Mouse (Mus musculus) cerebellum, adult 11-12 months (tissue): ENCODE results near the gene Trem2.
"Not testable (repeated sequence)": the region's sequence is repeated elsewhere in the genome, so short reads cannot be mapped to it uniquely, and the experiment has no call there.

ENCODE experiments used
- DNase-seq: peaks from one replicate; pipeline ENCODE4 v3.0.0; 2022

Trem2 gene

DNA sequence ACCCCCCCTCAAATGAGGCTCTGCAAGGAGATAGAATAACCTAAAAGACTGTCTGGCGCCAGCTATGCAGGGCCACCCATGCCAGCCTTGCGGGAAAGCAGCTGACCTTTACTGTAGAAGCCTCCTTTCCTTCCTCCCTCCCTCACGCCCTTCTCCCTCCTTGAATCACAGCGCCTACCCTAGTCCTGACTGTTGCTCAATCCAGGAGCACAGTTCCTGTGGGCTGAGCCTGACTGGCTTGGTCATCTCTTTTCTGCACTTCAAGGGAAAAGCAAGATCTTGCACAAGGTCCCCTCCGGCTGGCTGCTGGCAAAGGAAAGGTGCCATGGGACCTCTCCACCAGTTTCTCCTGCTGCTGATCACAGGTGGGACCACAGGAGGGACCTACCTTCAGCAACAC is at the start of gene Trem2:
Trem2 (plus strand) TSS at position 171 of the 400 bp plus-strand sequence.
- DNase-seq: no peak

DNA sequence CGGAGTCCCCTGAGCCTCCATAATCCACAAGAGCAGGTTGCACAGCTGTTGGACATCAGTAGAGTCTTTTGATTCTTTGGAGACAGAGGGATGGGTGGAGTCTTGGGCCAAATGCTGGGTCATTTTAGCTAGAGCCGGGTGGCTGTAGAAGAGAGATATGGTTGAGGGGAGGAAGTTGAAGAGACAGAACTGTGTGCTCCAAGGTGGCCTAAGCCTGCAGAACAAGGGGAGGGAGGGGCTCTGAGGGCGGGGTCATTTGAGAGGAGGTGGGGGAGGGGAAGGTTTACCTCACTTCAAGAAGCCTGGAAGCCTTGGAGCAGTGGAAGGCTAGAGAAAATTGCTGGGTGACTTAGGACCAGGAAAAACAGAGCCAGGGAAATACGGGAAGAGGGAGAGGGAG is 47.0 kb upstream of the Trem2 start, which contains the start of gene Treml2:
Treml2 (plus strand) TSS at position 296 of the 400 bp plus-strand sequence.
- DNase-seq: no peak

DNA sequence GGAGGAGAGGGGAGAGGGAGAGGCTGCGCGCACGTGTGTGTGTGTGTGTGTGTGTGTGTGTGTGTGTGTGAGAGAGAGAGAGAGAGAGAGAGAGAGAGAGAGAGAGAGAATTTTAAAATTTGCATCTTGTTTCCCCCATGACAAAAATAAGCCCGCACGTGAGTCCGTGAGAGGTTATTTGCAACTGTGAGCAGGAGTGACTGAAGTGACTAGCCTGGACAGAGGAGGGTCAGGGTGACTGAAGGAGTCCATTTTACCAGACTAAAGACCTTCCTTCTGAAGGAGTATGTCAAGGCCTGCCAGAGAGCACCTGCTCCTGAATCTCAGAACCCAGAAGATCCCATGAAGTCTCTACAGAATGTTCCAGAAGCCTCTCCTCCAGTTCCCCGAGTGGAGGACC is 46.4 kb upstream of the Trem2 start:
- DNase-seq: no peak

DNA sequence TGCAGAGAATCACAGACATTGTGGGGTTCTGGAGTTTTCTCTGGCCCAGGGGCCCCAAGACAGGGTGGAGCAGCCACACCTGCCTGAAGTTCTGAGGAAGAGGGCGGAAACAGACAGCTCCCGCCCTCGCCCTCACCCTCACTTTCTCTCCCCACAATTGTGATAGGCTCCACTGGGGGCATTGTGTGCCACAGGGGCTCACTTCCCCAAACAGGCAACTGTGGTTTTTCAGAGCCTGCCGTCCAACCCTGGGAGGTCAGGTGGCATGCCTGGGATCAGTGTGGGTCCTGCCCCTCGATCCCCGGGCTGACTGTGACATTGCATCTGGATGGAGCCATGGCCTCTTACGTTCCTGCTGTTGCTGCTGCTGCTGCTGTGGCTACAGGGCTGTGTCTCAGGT is 46.0 kb upstream of the Trem2 start:
- DNase-seq: no peak

DNA sequence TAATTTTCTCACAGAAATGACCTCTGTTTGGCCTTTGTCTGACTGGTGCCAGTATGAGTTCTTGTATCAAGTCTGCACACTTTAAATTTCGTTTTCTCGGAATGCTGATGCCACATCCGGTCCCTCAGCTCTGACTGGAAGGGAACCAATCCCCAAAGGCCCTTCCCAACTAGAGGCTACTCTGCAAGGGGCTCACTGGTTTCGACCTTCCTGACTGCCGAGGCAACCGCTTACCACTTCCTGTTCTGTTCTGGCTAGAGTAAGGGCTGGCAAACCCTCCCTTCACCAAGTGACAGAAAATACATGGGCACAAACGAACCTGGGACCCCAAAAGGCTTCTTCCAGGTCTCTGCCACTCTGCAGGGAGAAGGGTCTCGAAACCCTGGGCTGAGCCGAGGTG is 45.3 kb upstream of the Trem2 start:
- DNase-seq: no peak

DNA sequence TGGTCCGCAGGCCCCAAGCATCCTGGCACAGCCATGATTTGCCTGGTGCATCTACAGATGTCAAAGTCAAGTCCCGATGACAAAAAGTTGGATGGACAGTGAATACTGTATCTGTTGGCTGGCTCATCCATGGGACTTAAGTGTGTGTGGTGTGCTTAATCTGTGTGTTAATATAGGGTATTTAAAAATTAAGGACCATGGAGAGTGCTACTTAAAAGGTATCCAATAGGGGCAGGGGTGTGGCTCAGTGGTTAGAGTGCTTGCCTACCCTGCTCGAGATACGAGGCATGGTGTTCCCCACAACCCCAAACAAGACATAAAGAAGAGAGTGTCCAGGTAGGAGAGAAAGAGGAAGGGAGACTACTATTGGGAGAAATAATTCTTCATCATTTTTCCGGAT is 44.4 kb upstream of the Trem2 start:
- DNase-seq: no peak

DNA sequence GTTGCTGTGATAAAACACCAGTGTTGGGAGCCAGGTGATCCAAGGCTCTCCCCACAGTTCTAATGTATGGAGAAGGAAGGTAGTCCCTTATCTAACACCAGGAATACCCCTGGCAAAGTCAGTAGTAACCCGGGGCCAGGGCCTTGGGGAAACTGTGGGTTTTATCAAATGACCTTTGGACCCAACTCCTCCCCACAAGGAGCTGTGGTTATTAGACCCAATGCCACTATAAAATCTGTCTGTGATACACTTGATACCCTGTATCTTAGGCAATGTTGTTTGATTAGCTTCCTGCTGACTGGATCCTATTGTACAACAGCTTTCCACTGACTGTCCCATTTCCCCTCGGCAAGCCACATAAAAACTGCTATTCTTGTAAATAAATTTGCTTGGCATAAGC is 34.1 kb upstream of the Trem2 start:
- no peak for DNase-seq

DNA sequence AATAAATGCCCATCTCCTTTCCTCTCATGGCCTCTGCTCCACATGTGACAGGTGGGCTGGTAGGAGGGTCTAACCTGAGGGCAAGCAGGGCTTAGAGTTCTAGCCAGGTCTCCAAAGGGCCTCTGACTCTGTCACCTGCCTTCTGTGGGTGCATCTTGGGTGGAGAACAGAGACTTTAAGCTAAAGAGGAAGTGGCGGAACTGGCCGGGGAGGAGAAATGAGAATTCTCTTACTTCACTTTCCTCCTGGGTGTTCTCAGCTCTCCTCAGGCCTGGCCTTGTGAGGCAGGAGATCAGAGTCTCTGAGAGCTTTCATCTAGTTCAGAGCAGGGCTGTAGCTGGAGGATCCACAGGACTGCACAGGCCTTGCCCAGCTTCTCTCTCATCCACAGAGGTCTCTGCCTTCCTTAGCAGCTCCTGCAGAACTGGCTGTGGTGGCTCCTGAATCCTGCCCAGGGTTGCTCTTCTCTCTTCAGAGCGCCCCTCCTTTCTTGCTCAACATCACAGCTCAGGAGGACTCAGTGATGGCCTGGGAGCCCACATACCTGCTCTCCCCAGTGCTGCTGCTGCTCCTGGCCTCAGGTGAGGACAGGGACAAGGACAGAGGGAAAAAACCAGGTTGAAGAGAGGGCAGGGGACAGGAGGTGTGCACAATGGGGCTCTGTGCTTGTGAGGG is 30.2 kb upstream of the Trem2 start, which contains the start of gene B430306N03Rik:
B430306N03Rik (plus strand) TSS at position 237 of the 675 bp plus-strand sequence.
- not testable (repeated sequence) for DNase-seq

DNA sequence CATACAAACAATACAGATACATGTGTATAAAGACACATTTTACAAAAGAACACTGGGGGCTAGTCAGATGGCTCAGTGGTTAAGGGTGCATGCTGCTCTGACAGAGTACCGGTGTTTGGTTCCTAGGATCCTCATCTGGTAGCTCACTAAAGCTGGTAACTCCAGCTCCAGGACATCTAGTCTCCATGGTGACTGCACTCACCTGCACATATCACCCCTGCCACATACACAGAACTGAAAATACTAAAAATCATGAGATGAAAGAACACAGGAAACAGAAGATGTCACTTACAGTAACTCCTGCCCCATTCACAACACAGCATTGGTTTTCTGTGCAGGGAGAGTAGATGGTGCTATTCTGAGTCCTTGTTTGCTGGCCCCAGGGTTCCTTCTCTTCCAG is 27.5 kb upstream of the Trem2 start:
- DNase-seq: no peak

DNA sequence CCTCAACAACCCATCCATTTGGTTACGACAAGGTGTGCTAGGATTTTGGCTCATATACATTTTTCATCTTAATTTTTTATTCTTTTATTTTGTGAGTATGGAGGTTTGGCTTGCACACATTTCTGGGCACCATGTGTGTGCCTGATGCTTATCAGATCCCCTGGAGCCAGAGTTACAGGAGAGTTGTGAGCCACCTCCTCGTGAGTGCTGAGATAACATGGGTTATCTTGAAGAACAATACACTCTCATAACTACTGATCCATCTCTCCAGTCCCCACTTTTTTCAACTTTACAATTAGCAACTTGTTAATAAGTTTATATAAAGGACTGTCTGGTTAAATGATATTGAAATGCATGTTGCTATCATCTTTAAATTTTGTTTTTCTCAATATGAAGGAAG is 24.9 kb upstream of the Trem2 start:
- DNase-seq: no peak

DNA sequence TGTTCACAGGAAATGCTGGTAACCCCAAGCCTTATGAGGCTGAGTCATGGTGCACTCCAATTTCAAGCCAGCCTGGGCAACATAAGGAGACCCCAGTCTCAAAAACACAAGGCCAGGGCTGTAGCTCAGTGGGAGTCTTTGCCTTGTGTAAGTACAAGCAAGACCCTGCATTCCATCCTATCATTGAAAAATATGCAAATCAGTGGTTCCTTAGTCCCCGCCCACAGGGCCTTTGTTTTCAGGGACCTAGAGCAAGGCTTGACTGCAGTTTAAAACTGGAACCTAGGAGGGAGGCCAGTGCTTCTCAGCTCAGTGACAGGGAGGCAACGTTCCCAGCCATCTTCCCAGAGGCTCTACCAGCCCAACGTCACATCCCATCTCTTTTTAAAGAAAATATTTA is 23.0 kb upstream of the Trem2 start:
- DNase-seq: no peak

DNA sequence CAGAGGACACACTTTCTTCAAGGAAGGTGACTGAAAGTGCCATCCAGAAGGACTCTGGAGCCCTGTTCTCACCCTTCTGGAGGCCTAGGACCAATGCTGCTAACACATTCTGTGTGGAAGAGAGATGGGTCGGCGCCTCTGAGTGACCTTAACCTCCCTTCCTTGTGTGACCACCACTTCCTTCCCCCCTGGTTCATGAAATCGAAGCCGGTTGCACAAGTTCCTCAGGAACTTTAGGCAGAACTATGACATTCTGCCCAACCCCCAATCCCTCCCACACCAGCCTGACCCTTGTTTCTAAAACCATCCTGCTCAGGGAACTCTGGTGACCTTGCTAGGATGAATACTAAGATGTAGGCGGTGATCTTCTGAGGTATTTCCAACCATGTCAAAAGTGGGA is 21.9 kb upstream of the Trem2 start:
- no peak for DNase-seq

DNA sequence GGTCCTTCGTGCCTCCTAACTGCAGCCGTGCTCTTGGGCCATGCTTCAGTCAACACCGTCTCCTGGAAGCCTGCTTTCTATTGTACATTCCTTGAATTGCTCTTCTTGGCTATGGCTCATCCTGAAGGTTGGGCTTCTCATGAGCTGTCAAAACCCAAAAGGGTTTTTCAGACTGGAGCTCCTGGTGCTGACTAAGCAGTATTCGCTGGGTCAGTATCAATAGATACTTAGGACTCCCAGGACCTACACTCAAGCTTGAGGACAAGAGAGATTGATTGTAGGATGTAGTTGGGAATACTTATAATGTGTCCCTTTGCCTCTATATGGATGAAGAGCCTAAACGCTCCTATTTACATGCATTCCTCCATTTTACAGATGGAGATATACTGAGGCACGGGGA is 21.1 kb upstream of the Trem2 start:
- no peak for DNase-seq

DNA sequence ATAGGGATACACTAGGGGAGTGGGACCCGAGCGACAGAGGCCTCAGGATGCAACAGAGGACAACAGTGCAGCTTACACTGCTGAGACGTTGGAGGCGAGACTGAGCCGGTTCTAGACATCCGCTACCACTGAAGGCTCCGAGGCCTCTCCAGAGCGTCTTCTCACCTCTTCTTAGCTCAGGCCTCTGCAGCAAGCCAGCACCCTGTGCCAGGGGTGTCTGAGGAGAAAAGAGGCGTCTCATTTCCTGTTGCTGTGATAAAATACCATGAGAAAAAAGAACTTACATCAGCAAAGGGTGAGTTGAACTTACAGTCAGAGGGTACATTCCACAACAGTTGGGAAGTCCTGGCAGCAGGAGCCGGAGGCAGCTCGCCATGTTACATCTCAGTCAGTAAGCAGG is 20.6 kb upstream of the Trem2 start:
- DNase-seq: no peak

DNA sequence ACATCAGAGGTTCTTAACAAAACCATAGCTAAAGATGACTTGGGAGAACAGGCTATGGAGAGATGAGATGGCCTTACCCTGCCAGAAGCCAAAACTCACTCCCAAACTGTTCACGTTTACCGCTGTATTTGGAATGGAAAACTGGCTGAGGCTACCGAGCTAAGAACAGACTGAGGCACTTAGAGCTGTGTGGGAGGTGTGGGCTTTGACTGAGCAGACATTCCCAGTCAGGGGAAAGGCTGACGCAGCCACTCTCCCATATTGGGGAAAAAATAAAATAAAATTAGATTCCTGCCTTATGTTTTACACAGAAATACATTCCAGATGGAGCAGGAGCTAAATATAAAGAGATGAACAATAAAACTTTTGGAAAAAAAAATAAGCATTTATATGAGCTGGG is 19.5 kb upstream of the Trem2 start:
- no peak for DNase-seq

DNA sequence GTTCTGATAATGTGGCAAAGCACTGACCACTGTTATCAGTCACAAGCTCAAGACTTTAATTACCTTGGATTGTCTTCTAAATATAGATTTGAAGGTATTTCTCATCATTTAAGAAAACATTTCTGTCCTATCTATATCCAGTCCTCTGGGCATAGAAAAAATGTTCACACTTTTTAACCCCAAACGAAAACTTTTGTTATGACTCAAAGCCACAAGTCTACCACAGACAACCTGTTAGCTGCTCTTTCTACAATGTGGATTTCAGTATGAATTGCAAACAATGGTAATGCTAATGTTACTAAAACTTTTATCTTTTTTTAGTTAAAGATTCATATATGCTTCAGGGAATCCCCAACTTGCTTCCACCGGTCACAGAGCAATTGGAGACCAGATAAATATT is 13.7 kb upstream of the Trem2 start:
- DNase-seq: no peak

DNA sequence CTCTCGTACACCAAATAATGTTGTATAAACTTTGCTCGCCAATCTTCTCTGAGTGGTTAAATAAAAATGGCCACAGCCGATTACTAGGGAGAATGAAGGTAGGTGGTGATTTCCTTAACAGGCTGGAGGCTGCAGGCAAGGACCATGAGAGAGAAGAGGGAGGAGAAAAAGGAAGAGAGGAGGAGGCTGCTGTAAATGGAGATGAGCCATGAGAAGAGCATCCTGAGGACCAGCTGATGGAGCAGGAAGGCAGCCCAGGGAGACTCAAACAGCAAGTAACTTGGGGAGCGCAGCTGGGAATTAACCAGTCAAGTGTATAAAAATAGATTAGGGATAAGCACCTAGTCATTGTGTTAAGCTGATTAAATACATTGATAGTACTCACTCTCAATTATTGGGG is 12.0 kb upstream of the Trem2 start:
- DNase-seq: no peak

DNA sequence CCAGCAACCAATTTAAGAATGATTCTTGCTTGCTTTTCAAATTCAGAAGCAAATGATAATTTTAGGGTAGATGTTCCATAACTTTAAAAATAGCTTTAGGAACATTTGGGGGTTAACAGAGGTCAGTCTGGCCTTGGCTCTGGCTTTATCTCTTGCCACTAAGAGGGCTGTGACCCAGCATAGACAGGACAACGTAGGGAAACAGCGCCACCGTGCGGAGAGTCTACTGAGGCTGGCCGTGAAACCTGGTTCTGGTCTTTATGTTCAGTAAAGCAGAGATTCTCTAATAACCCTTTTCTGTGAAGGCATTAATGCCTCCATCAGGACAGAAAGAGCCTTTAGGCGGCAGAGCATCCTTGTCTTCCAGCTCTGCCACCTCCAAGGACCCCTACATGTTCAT is 9.3 kb upstream of the Trem2 start:
- peak; percentile 7 for DNase-seq

DNA sequence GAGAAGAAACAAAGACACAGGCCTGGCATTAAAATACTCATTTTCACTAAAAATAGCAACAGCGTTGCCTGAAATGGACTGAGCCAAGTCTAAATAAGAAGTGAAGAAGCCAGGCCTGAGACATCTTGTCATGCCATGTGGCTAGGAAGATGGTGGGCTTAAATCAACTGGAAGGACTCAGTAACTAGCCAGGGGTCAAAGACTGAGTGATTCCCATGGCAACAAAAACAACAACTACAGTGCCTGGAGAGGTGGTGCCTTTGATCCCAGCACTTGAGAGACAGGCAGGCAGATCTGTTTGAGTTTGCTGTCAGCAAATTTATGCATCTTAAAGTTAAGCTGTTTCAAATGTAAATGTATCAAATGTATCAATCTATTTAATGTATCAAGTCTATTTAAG is 5.9 kb upstream of the Trem2 start:
- no peak for DNase-seq

DNA sequence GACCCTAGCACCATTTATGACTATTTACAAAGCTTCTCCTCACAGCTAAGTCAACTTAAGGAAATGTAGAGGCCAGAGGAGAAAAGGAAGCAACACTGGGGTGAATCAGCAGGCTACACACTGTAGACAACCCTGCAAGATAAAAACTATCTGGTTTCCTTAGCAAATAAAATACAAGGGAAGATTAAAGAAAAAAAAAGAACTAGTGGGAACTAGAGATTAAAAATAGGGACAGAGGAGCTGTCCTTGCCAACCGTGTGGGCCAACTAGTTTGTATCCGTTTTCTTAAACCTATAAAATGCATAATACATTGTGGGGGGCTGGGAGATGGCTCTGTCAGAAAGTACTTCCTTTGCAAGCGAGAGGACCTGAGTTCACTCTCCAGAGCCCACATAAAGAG is 4.3 kb upstream of the Trem2 start:
- DNase-seq: no peak

DNA sequence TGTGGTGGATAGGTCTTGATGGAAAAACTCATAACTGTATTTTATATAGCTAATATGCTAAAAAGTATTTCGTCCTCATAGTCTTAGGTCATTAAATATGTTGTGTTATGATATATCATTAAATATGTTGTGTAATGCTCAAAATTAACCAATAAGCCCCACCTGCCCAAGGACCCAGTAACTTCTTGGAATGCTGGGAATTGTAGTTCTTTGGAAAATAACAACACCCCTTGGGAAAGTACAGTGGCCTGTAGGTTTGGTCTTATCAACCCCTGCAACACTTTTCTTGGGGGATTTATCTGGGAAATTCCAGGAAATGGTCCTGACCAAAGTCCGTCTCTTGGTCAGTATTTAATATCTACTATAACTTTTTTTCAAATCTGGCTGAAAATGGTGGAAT is 3.1 kb upstream of the Trem2 start:
- DNase-seq: no peak

DNA sequence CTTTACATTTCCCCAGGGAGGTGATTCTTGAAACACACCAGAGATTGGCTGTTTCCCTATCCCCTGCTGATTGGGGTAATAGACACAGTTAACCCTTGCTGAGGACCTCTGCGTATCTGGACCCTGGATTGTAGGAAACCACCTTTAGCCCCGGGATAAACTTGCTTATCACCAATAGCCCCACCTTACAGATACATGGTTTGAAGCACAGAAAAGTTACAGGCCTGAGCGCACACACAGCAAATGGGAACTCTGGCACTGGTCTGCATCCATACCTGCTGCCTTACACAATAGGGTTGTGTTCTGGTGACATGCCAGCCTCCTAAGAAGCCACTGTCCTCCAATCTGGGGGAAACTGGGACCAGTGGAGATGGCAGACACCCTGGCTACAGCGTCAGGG is 377 bp upstream of the Trem2 start:
- no peak for DNase-seq

DNA sequence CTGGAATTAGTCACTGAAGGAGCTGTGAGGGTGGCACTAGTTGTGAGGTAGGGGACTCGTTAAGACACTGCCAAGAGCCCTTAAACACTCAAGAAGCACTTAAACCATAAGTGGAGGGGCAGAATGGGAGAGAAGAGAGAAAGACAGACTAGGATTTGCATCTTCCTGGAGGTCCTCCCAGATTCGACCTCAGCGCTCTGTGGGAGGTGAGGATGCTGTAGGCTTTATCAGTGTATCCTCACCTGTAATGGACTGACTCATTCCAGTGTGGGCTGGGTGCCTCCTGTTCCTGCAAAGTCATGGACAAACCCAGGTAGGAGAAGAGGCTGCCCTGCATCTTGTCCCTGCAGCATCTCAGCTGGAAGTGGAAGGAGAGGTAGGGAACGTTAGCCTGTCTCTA is 633 bp downstream of the Trem2 start:
- no peak for DNase-seq

DNA sequence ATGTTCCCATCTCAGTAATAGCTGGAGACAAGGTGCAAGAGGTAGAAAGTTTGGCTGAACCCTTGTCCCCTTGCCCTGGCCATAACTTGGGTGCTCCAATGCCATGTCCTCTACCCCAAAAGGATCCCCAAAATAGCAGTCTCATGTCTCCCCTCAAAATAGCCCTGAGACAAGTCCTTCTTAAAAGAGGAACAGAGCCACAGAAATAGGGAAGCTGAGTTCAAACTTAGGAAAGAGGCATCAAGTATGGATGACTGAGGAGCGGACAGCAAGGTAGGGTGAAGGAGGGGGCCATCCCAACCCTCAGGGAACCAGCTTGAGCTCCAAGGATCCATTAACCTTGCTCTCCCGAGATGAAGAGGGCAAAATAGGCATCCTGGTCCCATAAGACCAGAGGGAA is 1.1 kb downstream of the Trem2 start:
- no peak for DNase-seq

DNA sequence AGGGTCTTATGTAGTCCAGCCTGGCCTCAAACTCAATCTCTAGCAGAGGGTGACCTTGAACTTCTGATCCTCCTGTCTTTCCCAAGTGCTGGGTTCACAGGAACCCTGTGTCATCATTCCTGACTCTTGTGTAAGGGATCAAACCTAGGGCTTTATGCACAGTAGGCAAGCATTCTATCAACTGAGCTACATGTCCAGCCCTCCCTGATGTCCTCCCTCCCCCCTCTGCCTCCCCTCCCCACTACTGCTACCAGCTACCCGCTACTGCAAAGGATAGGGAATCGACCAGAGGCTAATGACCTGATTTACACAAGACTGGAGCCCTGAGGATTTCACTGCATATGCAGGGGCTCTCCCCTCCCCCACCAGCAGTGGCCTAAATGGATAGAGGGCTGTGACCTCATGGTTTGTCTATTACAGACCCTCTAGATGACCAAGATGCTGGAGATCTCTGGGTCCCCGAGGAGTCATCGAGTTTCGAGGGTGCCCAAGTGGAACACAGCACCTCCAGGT is 4.5 kb downstream of the Trem2 start:
- no peak for DNase-seq
